Comparison of ENCODE assay signal across 8 mouse cellular contexts in the genomic region with DNA sequence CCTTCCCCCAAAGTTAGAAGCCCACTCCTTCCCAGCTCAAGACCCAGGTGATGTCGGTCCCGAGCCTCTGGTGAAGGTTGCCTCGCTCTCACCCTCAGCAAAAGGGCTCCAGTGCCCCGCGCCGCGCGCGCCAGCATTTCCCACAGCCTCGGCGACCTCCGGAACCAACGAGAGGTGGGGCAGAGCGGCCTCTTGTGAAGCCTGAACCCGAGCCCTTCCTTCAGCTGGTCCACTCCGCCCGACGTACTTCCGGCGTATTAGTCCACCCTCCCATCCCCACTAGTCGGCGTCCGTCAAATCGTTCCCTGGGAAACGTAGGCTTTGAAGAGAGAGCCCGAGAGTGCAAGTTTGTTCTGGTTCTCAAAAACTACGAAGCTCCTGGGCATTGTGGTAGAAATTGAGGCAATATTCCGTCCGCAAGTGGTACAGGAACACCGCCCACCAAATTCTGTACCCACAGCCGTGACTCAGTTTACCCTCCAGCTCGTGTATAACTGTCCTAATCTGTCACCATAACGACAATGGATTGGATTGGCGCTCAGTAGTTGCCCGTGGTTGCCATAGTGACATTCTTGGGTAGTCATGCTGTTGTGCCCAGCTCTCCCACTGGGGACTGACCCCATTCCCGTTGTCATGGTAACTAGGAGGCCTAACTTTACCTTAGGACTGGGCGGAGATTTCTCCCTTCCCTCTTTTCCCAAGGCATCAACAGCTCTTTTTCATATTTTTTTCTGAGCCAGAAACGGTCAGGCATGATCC. TPM values are rescaled to one million over a fixed set of nuclear protein-coding genes. Genes with fewer than 3 reads are reported as not detected.
DNase-seq lines count a peak whose midpoint lies in the region; ATAC-seq and TF ChIP-seq lines count a peak whose summit lies in the region.

Gene Stoml2 (minus strand): TSS at position 474 of the 759 bp plus-strand sequence.

- ATAC-seq in heart, embryonic 12.5 days (ENCODE audit: insufficient number of reproducible peaks, low FRiP score): peak; percentile 95
- peak; percentile 95 for ATAC-seq in kidney, postnatal 0 days (replicated peaks; ENCODE audit: low FRiP score, low read depth)
- peak; percentile 97 for ATAC-seq in liver, embryonic 11.5 days (replicated peaks; ENCODE audit: low FRiP score)
- ATAC-seq in stomach, embryonic 14.5 days (ENCODE audit: insufficient number of reproducible peaks, insufficient read depth, low FRiP score, low read depth): peak; percentile 97

- peak; percentile 99 for DNase-seq in brain, embryonic 14.5 days (ENCODE audit: low read depth)
- peak; percentile 100 for DNase-seq in kidney, postnatal 0 days (ENCODE audit: low spot score)
- peak; percentile 87 for DNase-seq in liver, embryonic 11.5 days (ENCODE audit: low spot score)
- peak; percentile 83 for DNase-seq in naive thymus-derived CD4-positive, alpha-beta T cell, adult 2 months (ENCODE audit: low read depth)

- H3K27me3 ChIP-seq in C2C12 (ENCODE audit: control insufficient read depth, insufficient read depth, insufficient read length): no peaks in the 10 kb centered on the region
- H3K27me3 ChIP-seq in erythroblast, embryonic 14.5 days (ENCODE audit: control insufficient read depth): no peaks in the 10 kb centered on the region
- no peaks in the 10 kb centered on the region for H3K27me3 ChIP-seq in heart, embryonic 12.5 days (replicated peaks)
- H3K27me3 ChIP-seq in kidney, postnatal 0 days (ENCODE audit: insufficient read depth, low read length): no peaks in the 10 kb centered on the region
- H3K27me3 ChIP-seq in liver, embryonic 11.5 days (replicated peaks; ENCODE audit: control insufficient read depth, insufficient read depth, low read length): no peaks in the 10 kb centered on the region
- no peaks in the 10 kb centered on the region for H3K27me3 ChIP-seq in stomach, embryonic 14.5 days (ENCODE audit: control insufficient read depth, insufficient read depth, low read length)

- 1% methylated on average over 38 of the region's 38 CpGs for WGBS in heart, embryonic 12.5 days
- under 1% methylated on average over 38 of the region's 38 CpGs for WGBS in kidney, postnatal 0 days
- 1% methylated on average over 38 of the region's 38 CpGs for WGBS in liver, embryonic 11.5 days
- under 1% methylated on average over 38 of the region's 38 CpGs for WGBS in stomach, embryonic 14.5 days

- H3K79me2 ChIP-seq in C2C12 (ENCODE audit: control insufficient read depth, insufficient read depth): peaks cover 18% of the 10 kb centered on the region

- no peak for TF ChIP-seq CTCF in C2C12 (IDR thresholded peaks at IDR 0.05; ENCODE audit: control insufficient read depth, insufficient read depth, insufficient read length)
- TF ChIP-seq CTCF in brain, embryonic 14.5 days (IDR thresholded peaks at IDR 0.05; ENCODE audit: borderline replicate concordance, extremely low read depth, insufficient read depth, insufficient read length): peak; percentile 39; the same call in 1 of the 2 replicates
- peak; percentile 59 for TF ChIP-seq CTCF in kidney, postnatal 0 days (IDR thresholded peaks at IDR 0.05; ENCODE audit: low read depth)

- peak within 1 kb of the TSS; percentile 86 for H3K9ac ChIP-seq in heart, embryonic 12.5 days
- peak within 1 kb of the TSS; percentile 73 for H3K9ac ChIP-seq in kidney, postnatal 0 days (ENCODE audit: low read depth, low read length)
- H3K9ac ChIP-seq in liver, embryonic 11.5 days (ENCODE audit: low read depth, low read length): peak within 1 kb of the TSS; percentile 99
- H3K9ac ChIP-seq in stomach, embryonic 14.5 days (replicated peaks; ENCODE audit: low read depth, low read length): peak within 1 kb of the TSS; percentile 85

- H3K79me3 ChIP-seq in C2C12 (ENCODE audit: low read depth): no peaks in the 10 kb centered on the region

- peaks cover 22% of the 10 kb centered on the region for H3K36me3 ChIP-seq in C2C12 (ENCODE audit: control insufficient read depth, insufficient read depth)
- peaks cover 88% of the 10 kb centered on the region for H3K36me3 ChIP-seq in erythroblast, embryonic 14.5 days (ENCODE audit: control insufficient read depth)
- H3K36me3 ChIP-seq in heart, embryonic 12.5 days: peaks cover 71% of the 10 kb centered on the region
- H3K36me3 ChIP-seq in kidney, postnatal 0 days (ENCODE audit: insufficient read depth, low read length): peaks cover 43% of the 10 kb centered on the region
- H3K36me3 ChIP-seq in liver, embryonic 11.5 days (ENCODE audit: control insufficient read depth, insufficient read depth, low read length): peaks cover 35% of the 10 kb centered on the region
- peaks cover 52% of the 10 kb centered on the region for H3K36me3 ChIP-seq in stomach, embryonic 14.5 days (ENCODE audit: control insufficient read depth, insufficient read depth, low read length)

- TF ChIP-seq POLR2A in brain, embryonic 14.5 days (IDR thresholded peaks at IDR 0.05; ENCODE audit: borderline replicate concordance, extremely low read depth, insufficient read depth, insufficient read length, poor library complexity, severe bottlenecking): peak; percentile 58; the same call in 1 of the 2 replicates

- peak within 1 kb of the TSS; percentile 69 for H3ac ChIP-seq in C2C12 (ENCODE audit: control insufficient read depth, insufficient read length, low read depth)

- no peaks in the 10 kb centered on the region for H3K9me3 ChIP-seq in erythroblast, embryonic 14.5 days (ENCODE audit: control insufficient read depth, low read length)
- no peaks in the 10 kb centered on the region for H3K9me3 ChIP-seq in heart, embryonic 12.5 days (replicated peaks)
- H3K9me3 ChIP-seq in kidney, postnatal 0 days (replicated peaks; ENCODE audit: low read length): no peaks in the 10 kb centered on the region
- H3K9me3 ChIP-seq in liver, embryonic 11.5 days (ENCODE audit: control insufficient read depth, low read length): no peaks in the 10 kb centered on the region
- H3K9me3 ChIP-seq in stomach, embryonic 14.5 days (ENCODE audit: control insufficient read depth, low read depth, low read length): no peaks in the 10 kb centered on the region

- H3K4me3 ChIP-seq in C2C12 (ENCODE audit: insufficient read depth, poor library complexity, severe bottlenecking): peak within 1 kb of the TSS; percentile 68
- H3K4me3 ChIP-seq in erythroblast, embryonic 14.5 days (replicated peaks): peak within 1 kb of the TSS; percentile 77
- peak within 1 kb of the TSS; percentile 75 for H3K4me3 ChIP-seq in heart, embryonic 12.5 days
- peak within 1 kb of the TSS; percentile 64 for H3K4me3 ChIP-seq in kidney, postnatal 0 days (replicated peaks; ENCODE audit: low read depth, low read length)
- H3K4me3 ChIP-seq in liver, embryonic 11.5 days (ENCODE audit: low read depth, low read length): peak within 1 kb of the TSS; percentile 90
- H3K4me3 ChIP-seq in stomach, embryonic 14.5 days (ENCODE audit: low read depth, low read length): peak within 1 kb of the TSS; percentile 82

- H3K27ac ChIP-seq in heart, embryonic 12.5 days (ENCODE audit: poor library complexity, severe bottlenecking): peak within 1 kb of the TSS; percentile 85
- peak within 1 kb of the TSS; percentile 88 for H3K27ac ChIP-seq in kidney, postnatal 0 days
- H3K27ac ChIP-seq in liver, embryonic 11.5 days (ENCODE audit: low read depth, low read length): peak within 1 kb of the TSS; percentile 84
- peak within 1 kb of the TSS; percentile 87 for H3K27ac ChIP-seq in stomach, embryonic 14.5 days (ENCODE audit: low read length)

- peaks cover 58% of the 10 kb centered on the region for H3K4me1 ChIP-seq in erythroblast, embryonic 14.5 days (ENCODE audit: control insufficient read depth)
- peaks cover 13% of the 10 kb centered on the region for H3K4me1 ChIP-seq in heart, embryonic 12.5 days (replicated peaks)
- peaks cover 7% of the 10 kb centered on the region for H3K4me1 ChIP-seq in kidney, postnatal 0 days (replicated peaks; ENCODE audit: insufficient read depth, low read length)
- H3K4me1 ChIP-seq in liver, embryonic 11.5 days (replicated peaks; ENCODE audit: control insufficient read depth, insufficient read depth, low read length): peaks cover 18% of the 10 kb centered on the region
- H3K4me1 ChIP-seq in stomach, embryonic 14.5 days (ENCODE audit: control insufficient read depth, insufficient read depth, low read length): peaks cover 10% of the 10 kb centered on the region; the same call in 1 of the 2 replicates

- H3K4me2 ChIP-seq in heart, embryonic 12.5 days: peak within 1 kb of the TSS; percentile 87
- peak within 1 kb of the TSS; percentile 79 for H3K4me2 ChIP-seq in kidney, postnatal 0 days (ENCODE audit: low read length)
- H3K4me2 ChIP-seq in liver, embryonic 11.5 days: peak within 1 kb of the TSS; percentile 89
- peak within 1 kb of the TSS; percentile 94 for H3K4me2 ChIP-seq in stomach, embryonic 14.5 days (replicated peaks; ENCODE audit: low read depth, low read length)

TF ChIP-seq in C2C12, 6 proteins besides CTCF, POLR2A, EP300 and RAD21:
- no peak for TF ChIP-seq CEBPB (IDR thresholded peaks at IDR 0.05; ENCODE audit: low read depth)
- peak; percentile 63 for TF ChIP-seq MAX (IDR thresholded peaks at IDR 0.05)

RNA-seq across cellular contexts. Expression of gene Stoml2, which starts in this region (rescaled TPM):
- polyA plus RNA-seq in C2C12 (2012; fragmentation: generic; extraction: Trizol): 133 TPM
- polyA plus RNA-seq in brain, embryonic 14.5 days (2012; rRNA removed): 106 and 168 TPM in 2 replicates
- polyA plus RNA-seq in erythroblast, embryonic 14.5 days (2012): 15.4 and 16.6 TPM in 2 replicates
- polyA plus RNA-seq in heart, embryonic 12.5 days (2016; fragmentation: Nextera tagmentation; extraction: Ambion mirVana): 208 and 219 TPM in 2 replicates
- polyA plus RNA-seq in kidney, postnatal 0 days (2015; fragmentation: Nextera tagmentation; extraction: Ambion mirVana): 253 and 273 TPM in 2 replicates
- polyA plus RNA-seq in liver, embryonic 11.5 days (2014; fragmentation: Nextera tagmentation; extraction: Ambion mirVana): 409 and 425 TPM in 2 replicates
- 300 and 302 TPM in 2 replicates for polyA plus RNA-seq in stomach, embryonic 14.5 days (2014; fragmentation: Nextera tagmentation; extraction: Ambion mirVana)

Comparison
In these comparisons a context has a peak if more than half of its experiments do, and no peak if none do; other contexts are left out.
1. Peak in every context shown above with its lines: DNase-seq, ATAC-seq, H3K4me3 ChIP-seq and H3K27ac ChIP-seq.